ENCODE assay signal across 8 mouse cellular contexts in genomic region chr1:163311006-163311836, GRCm38 (mm10). TPM values are rescaled to one million over a fixed set of nuclear protein-coding genes. Genes with fewer than 3 reads are reported as not detected.
A peak's percentile ranks its signal among the peaks of the same experiment; 100 is the strongest.
DNase-seq lines count a peak whose midpoint lies in the region; ATAC-seq and TF ChIP-seq lines count a peak whose summit lies in the region.

No protein-coding gene starts in this region.

- no peaks in the 10 kb centered on the region for H3K4me1 ChIP-seq in spleen, adult 2 months (ENCODE audit: control insufficient read depth, insufficient read depth, insufficient read length)
- H3K4me1 ChIP-seq in forebrain, embryonic 16.5 days (replicated peaks; ENCODE audit: control insufficient read depth, insufficient read depth, low read length) = peaks cover 50% of the 10 kb centered on the region
- no peaks in the 10 kb centered on the region for H3K4me1 ChIP-seq in liver, embryonic 12.5 days
- no peaks in the 10 kb centered on the region for H3K4me1 ChIP-seq in stomach, postnatal 0 days (replicated peaks; ENCODE audit: control insufficient read depth, insufficient read depth)

- no peaks in the 10 kb centered on the region for H3K36me3 ChIP-seq in spleen, adult 2 months (ENCODE audit: control insufficient read depth, insufficient read depth, low read length)
- H3K36me3 ChIP-seq in forebrain, embryonic 16.5 days (ENCODE audit: control insufficient read depth, insufficient read depth) = no peaks in the 10 kb centered on the region
- no peaks in the 10 kb centered on the region for H3K36me3 ChIP-seq in liver, embryonic 12.5 days
- H3K36me3 ChIP-seq in stomach, postnatal 0 days (ENCODE audit: control insufficient read depth, insufficient read depth, low read length) = no peaks in the 10 kb centered on the region

- peak overlapping the region; percentile 96 for H3K4me2 ChIP-seq in forebrain, embryonic 16.5 days (ENCODE audit: low read length)
- peak overlapping the region; percentile 68 for H3K4me2 ChIP-seq in liver, embryonic 12.5 days
- peak overlapping the region; percentile 80 for H3K4me2 ChIP-seq in stomach, postnatal 0 days (replicated peaks; ENCODE audit: low read depth)

- peak overlapping the region; percentile 10 for H3K4me3 ChIP-seq in spleen, adult 2 months (ENCODE audit: extremely low read depth, insufficient read depth, insufficient read length)
- H3K4me3 ChIP-seq in forebrain, embryonic 16.5 days (replicated peaks; ENCODE audit: low read length) = peak overlapping the region; percentile 52
- peak overlapping the region; percentile 42 for H3K4me3 ChIP-seq in liver, embryonic 12.5 days
- peak overlapping the region; percentile 56 for H3K4me3 ChIP-seq in stomach, postnatal 0 days (ENCODE audit: low read depth, low read length)

- no peak for ATAC-seq in forebrain, embryonic 16.5 days
- ATAC-seq in liver, embryonic 12.5 days = no peak
- ATAC-seq in stomach, postnatal 0 days (ENCODE audit: low FRiP score, low TSS enrichment) = no peak
- ATAC-seq in cerebellum, adult (ENCODE audit: insufficient number of reproducible peaks, low FRiP score, low TSS enrichment) = no peak

- H3K9me3 ChIP-seq in forebrain, embryonic 16.5 days (ENCODE audit: control insufficient read depth, low read length) = no peaks in the 10 kb centered on the region
- H3K9me3 ChIP-seq in liver, embryonic 12.5 days (replicated peaks) = no peaks in the 10 kb centered on the region
- no peaks in the 10 kb centered on the region for H3K9me3 ChIP-seq in stomach, postnatal 0 days (ENCODE audit: control insufficient read depth, low read length)

- no peak for TF ChIP-seq POLR2A in spleen, adult 2 months (IDR thresholded peaks at IDR 0.05; ENCODE audit: low read depth, low read length)

- H3K27me3 ChIP-seq in spleen, adult 2 months (ENCODE audit: control insufficient read depth, insufficient read depth, low read length) = peaks cover 22% of the 10 kb centered on the region
- peaks cover 32% of the 10 kb centered on the region for H3K27me3 ChIP-seq in forebrain, embryonic 16.5 days (replicated peaks; ENCODE audit: control insufficient read depth, insufficient read depth, low read length)
- peaks cover 95% of the 10 kb centered on the region for H3K27me3 ChIP-seq in liver, embryonic 12.5 days (replicated peaks)
- H3K27me3 ChIP-seq in stomach, postnatal 0 days (ENCODE audit: control insufficient read depth, insufficient read depth, low read length) = peaks cover 12% of the 10 kb centered on the region

- no peak for TF ChIP-seq CTCF in spleen, adult 2 months (IDR thresholded peaks at IDR 0.05; ENCODE audit: extremely low read depth, insufficient read depth, insufficient read length, insufficient replicate concordance)
- TF ChIP-seq CTCF in stomach, postnatal 0 days (IDR thresholded peaks at IDR 0.05; ENCODE audit: low read depth) = no peak

- no peak for DNase-seq in spleen, adult 2 months (ENCODE audit: low read depth in 1 of 2, low spot score in 2 of 2)
- no peak for DNase-seq in spleen, postnatal 36 days (ENCODE audit: low spot score in 2 of 2)
- DNase-seq in stomach, postnatal 0 days (ENCODE audit: low spot score) = no peak
- no peak for DNase-seq in right cerebral cortex, postnatal 10 days (ENCODE audit: low spot score in 2 of 2)
- no peak for DNase-seq in left cerebral cortex, adult 11 months (ENCODE audit: low spot score)

- H3K27ac ChIP-seq in spleen, adult 2 months (ENCODE audit: insufficient read depth, low read length) = no peak overlapping the region
- no peak overlapping the region for H3K27ac ChIP-seq in forebrain, embryonic 16.5 days (ENCODE audit: low read length)
- no peak overlapping the region for H3K27ac ChIP-seq in liver, embryonic 12.5 days
- H3K27ac ChIP-seq in stomach, postnatal 0 days (replicated peaks) = no peak overlapping the region

- TF ChIP-seq EP300 in stomach, postnatal 0 days (optimal IDR thresholded peaks at IDR 0.05) = no peak

- H3K9ac ChIP-seq in forebrain, embryonic 16.5 days (replicated peaks; ENCODE audit: low read depth, low read length) = peak overlapping the region; percentile 65
- no peak overlapping the region for H3K9ac ChIP-seq in liver, embryonic 12.5 days
- peak overlapping the region; percentile 61; the same call in 1 of the 2 replicates for H3K9ac ChIP-seq in stomach, postnatal 0 days (ENCODE audit: low read length)

- 39% methylated on average over 13 of the region's 13 CpGs for WGBS in spleen, adult 2 months
- WGBS in forebrain, embryonic 16.5 days = 13% methylated on average over 13 of the region's 13 CpGs
- 14% methylated on average over 13 of the region's 13 CpGs for WGBS in liver, embryonic 12.5 days (ENCODE audit: insufficient replicate concordance)
- WGBS in stomach, postnatal 0 days = 34% methylated on average over 13 of the region's 13 CpGs

RNA-seq across cellular contexts. Expression of gene Prrx1, which starts 2.3 kb away (rescaled TPM):
- 1.6 and 1.7 TPM in 2 replicates for polyA plus RNA-seq in spleen, adult 2 months (2012; rRNA removed)
- polyA plus RNA-seq in forebrain, embryonic 16.5 days (2015; fragmentation: Nextera tagmentation; extraction: Ambion mirVana) = 3.4 and 6.3 TPM in 2 replicates
- 0.62 and 1.2 TPM in 2 replicates for polyA plus RNA-seq in liver, embryonic 12.5 days (2016; fragmentation: Nextera tagmentation; extraction: Ambion mirVana)
- polyA plus RNA-seq in stomach, postnatal 0 days (2015; fragmentation: Nextera tagmentation; extraction: Ambion mirVana) = 2.7 and 2.8 TPM in 2 replicates
